Mouse (Mus musculus) MN1 (cell line): Measurements from ENCODE around the gene Mettl23.
"Not testable (repeated sequence)": the region's sequence is repeated elsewhere in the genome, so short reads cannot be mapped to it uniquely, and the experiment has no call there.

Experiments used
- DNase-seq: peaks from one replicate; pipeline ENCODE4 v3.0.0-alpha.2; 2016; ENCODE audit warnings: low spot score

Mettl23 gene

DNA sequence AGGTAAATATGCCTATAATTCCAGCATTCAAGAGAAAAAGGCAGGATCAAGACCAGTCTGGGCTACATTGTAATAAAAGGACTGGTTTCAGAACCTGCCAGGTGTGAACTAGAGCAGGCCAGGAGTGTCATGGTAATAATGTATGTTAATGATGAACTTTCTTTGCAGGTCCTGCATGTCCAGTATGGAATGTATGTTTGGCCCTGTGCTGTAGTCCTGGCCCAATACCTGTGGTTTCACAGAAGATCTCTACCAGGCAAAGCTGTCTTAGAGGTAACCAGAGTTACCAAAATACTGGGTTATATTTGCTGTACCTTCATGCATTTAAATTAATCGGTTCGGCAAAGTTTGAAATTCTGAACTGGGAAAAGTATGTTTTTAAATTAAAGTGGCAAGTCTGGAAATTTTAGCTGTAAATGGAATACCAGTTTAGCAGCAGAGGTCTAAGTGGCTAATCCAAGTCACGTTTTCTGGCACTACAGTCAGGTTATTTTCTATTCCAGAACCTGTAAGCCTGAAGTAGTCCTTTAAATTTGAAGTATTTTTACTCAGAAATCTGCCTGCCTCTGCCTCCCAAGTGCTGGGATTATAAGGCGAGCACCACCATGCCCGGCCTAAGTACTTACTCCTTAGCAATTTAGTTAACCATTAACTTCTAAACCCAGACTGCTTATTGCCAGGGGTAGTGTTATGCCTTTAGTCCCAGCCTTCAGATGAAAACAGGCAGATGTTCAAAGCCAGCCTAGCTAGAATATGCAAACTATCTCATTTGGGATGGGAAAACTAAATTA lies 5.2 kb downstream of the Mettl23 start:
- DNase-seq = no peak

DNA sequence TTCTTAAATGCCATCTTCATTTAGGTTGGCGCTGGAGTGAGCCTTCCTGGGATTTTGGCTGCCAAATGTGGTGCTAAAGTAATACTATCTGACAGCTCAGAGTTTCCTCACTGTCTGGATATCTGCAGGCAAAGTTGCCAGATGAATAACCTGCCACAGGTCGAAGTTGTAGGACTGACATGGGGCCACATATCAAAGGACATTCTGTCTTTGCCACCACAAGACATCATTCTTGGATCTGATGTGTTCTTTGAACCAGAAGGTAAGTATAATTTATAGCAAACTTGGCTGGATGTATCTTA lies 5.8 kb downstream of the Mettl23 start:
- DNase-seq = not testable (repeated sequence)

DNA sequence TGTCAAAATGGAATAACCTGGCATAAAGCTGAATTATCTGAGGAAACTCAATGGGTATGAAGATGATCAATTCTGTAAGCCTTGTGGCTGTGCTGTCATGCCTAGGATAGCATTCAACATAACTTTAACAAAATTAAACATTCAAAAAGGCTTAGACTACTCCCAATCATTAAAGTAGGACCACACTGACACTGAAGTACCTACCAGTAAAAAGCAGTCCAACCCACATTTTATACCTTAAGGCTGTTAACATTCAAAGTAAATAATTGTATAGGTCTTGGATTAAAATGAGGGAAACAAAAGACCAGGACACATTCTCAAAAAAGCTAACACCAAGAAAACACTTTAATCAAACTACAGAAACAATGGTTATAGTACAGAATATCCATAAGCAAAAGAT lies 6.5 kb downstream of the Mettl23 start:
- DNase-seq = no peak

DNA sequence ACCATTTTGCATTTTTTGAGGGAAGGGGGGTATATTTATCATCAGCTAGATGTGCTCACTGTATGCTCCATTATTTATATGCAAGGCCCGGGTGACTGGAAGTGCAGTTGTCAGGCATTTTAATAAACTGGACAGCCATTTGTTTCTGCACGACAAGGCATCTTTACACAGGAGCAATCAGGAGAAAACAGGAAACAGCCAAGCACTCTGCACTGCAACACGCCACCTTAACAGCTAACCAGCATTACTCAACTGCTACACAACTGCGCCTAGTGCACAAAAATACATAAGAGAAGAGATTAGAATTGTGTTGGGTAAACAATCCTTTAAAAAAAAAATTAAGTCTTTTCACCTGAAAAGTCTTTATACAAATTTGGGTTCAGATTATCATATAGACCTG lies 7.0 kb downstream of the Mettl23 start:
- DNase-seq = no peak

DNA sequence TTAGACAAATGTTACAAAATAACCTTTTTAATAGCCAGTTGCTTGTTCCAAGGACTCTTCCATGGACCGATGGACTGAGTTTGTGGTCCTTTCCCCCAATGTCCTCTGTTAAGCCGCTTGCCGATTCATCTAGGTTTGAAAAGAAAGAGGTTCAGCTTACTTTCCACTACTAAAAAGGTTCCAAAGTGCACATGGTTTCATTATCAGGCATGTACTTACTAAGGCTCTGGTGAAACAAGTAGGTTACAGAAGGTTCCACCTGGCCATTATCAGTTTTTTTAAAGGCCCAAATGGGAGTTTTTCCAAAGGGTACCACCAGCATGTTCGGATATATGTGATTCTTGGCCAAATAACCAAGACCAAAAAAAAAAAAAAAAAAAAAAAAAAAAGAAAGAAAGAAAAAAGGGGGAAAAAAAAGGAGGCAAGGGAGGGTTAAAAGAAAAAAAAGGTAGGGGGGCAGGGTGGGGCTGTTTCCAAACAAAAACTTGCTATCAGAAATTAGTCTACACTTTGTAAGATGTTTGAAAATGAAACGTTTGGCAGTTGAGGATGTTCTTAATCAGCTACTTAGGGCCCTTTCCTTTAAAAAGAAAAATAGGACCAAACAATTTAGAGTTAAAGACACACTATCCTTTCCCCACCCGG lies 7.9 kb downstream of the Mettl23 start:
- no peak for DNase-seq

DNA sequence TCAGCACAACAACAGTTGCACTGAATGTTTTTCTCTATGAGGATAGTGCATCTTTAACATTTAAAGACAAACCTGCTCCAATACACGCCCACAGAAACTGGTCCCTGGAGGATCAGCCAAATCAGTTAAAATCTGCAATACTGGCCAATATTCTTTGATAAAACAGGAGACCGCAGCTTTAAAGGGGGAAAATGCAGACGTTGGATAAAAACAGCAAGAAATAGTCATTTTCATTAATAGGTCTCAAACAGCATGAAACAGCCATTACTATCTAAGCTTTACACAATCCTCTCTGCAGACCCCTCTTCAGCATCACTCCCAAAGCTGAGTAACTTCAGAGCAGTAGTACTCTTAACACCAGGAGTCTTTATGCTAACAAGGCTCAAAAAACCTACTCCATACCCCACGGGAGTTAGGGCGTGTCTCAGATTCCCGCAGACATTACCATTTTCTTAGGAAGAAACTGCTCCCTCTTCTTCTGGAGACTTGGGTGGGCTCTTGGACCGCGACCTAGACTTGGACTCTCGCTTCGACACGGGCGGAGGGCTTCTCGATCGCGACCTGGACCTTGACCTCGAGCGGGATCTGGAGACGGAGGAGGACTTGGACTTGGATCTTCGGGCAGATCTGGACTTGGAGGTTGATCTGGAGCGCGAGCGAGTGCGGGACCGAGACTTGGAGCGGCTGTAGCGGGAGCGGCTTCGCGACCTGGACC lies 8.7 kb downstream of the Mettl23 start:
- peak; percentile 53 for DNase-seq

DNA sequence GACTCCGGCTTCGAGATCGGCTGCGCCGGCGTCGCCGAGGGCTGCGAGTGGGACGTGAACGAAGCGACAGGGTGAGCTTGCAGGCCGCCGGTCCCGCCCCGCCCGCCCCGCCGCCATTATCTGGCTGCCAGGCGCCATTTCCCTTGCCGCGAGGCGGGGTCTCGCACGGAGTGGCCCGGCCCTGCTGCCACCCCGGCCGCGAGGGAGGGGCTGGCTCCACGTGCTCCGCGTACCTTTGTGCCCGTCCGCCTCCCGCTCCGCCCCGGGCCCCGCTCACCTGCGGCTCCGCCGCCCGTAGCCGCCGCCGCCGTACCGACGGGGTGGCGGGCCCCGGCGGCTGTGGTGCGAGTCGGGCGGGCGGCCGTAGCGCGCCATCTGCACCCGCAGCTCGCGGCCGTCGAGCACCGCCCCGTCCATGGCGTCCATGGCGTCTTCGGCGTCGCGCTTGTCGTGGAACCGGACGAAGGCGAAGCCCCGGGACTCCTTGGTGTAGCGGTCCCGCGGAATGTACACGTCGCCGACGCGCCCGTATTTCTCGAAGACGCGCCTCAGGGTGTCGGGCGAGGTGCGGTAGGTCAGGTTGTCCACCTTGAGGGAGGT lies 9.3 kb downstream of the Mettl23 start, which contains the start of gene Mfsd11:
Gene Mfsd11 (plus strand): TSS at position 150 of the 600 bp plus-strand sequence.
- peak; percentile 76 for DNase-seq

DNA sequence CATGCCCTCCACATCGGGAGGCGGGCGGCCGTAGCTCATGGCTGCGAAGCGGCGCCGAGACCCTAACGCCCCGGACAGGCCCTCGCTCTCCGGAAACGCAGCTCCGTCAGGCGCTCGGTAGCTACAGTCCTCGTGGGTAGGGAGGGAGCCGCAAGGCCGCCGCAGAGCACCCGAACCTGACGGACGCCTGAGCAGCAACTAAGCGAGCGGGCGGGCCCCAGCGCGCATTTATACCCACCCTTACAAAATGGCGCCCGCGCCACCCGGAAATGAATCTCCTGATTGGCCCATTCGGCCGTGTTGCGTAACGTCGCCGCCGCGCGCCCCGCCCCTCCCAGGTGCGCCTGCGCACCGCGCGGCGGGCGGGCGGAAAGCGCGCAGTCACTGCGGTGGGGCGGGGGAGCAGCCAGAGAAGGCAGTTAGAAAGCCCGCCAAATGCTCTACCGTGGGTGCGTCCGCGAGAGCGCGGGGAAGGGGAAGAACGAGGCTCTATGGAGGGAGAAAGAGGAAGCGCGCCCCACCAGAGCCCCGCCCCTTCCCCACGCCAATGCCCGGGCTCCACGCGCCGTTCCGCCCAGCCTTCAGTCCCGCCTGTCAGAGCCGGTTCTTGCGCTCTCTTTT lies 9.9 kb downstream of the Mettl23 start, which contains the start of gene Srsf2:
Gene Srsf2 (minus strand): TSS at position 204 of the 621 bp plus-strand sequence.
- peak; percentile 94 for DNase-seq

DNA sequence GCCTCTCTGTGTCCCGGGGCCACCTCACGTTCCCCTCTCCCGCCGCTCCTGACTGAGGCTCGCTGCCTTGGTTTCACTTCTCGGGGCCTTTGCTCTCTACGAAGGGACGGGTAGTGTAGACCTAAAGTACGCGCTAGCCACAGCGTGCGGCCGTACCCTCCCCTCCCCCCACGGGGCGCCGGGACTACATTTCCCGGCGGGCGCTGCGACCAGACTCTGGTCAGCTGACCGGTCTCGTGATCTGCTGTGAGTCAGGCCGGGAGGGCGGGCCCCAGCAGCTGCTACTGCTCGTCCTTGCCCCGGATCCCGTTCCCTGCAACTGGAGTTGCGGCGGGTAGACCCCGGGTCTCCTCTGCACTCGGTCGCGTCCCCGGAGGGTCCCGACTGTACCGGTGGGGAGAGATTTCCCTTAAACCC lies 10.4 kb downstream of the Mettl23 start:
- DNase-seq = peak; percentile 94

DNA sequence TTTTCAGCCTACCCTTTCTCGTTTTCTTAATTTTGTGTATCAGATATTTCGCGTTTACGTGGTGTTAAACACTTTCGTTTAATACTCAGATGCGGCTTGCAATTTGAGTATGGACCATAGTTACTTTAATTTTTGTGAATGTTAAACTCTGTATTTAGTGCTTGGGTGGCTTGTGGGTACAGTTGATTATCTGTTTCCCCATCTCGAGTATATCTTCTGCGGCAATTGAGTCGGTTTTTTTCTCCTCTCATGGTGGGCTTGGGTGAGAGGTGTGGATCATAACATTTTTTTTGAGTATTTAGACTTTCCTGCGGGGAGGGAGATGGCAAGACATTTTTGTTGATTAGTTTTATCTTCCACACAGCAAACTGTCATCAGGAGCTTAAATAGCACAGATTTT lies 11.2 kb downstream of the Mettl23 start:
- DNase-seq = no peak

DNA sequence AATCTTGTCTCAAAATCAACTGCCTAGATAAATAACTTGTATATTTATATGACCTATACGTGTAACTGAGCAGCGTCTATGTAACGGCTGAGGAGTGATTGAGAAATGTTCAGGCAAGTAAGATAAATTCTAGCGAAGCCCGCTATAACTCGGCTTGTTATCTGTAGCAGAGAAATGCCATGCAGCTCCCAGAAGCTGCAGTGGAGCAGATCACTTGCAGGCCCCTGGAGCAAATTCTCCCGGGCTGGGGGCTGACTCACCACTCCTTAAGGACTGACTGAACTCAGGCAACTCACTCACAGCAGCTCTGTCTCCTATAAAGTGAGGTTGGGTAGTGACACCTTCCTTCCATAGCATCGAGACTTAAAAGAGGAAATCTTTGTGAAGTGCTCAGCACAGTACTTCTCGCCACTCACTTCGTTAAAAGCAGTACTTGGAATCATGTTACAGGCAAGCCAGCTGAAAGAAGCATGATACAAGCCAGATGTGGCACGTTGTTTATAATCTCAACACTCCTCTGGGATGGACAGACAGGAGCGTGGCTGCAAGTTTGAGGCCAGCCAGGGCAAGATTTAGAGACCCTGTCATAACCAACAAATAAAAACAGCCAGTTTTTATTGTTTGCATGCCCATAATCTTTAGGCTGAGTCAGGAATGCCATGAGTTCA lies 14.2 kb downstream of the Mettl23 start:
- DNase-seq = peak; percentile 60

DNA sequence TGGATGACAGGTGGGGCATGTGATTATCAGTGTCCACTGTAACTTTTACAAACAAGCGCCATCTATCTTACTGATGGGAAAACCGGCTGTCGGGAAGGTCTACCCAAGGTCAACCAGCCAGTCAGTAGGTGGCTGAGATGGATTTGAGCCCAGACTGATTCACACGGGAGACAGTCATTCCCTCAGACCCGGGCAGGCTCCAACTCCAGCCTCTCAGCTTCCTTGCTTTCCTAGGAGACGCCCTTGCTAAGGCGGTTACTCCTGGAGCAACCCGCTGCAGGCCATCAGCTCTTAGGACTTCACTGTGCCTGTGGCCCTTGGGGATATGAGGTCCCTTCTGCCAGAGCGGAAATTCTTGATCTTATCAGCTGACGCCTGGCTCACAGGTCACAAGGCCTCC lies 21.4 kb downstream of the Mettl23 start:
- peak; percentile 64 for DNase-seq

DNA sequence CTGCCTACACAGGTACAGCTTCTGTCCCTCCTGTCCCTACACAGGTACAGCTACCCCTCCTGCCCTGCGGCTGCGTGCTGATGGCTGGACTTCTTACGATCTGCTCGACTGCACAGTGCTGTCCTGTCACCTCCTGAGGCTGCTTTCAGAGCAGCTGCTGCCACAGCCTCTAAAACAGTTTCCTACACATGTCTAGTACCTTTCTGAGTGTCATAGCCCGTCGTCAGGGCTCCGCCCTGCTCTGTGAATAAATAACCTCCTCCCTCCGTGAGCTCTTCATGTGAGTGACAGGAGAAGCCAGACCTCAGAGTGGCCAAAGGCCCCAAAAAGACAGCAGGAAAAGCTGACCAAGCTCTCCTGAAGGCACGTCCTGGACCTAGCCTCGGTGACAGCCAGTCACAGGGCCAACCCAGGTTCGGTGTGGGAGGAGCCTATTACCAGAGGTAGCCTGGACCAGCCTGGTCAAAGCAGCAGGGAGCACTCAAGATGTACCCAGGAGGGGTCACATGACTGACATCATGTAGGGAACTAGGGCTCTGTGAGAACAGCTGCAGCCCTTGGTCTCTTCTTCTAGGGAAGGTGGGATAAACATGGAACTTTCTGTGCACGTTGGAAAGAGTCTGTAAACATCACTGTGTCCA lies 23.0 kb downstream of the Mettl23 start:
- no peak for DNase-seq

DNA sequence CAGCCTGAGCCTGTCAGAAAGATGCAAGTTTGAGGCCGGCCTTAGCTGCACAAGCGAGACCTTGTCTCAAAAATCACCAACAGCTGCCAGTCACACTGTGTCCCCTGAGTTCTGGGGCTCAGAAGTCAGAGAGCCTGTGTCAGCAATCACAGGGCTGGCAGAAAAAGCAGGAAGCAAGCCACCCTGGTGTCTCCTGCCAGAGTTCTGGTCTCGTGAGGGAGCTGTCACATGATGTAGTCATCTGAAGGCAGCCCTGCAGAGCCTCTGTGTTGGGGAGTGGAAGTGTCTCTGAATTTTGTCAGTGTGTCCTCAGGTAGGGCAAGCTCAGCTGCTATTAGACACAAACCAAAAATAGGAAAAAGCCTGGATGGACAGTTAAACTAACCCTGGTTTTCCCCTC lies 25.1 kb downstream of the Mettl23 start:
- DNase-seq = no peak

DNA sequence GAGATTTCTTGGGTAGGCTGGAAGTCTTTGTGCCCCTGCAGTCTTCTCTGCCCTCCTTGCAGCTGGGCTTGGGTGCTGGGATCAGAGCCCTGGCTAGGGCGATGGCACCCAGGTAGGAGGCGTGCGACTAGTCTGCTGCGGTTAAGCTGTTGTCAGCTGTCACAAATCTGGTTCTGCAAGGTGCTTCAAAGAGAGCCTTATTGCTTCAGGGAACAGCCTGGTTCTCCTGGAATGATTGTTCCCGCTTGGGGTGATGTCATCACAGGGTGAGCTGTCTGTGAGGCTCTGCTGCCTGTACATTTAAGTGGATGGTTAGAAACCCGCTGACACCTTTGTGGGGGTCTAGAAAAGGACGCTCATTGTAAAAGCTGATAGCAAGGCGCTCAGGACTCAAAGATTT lies 26.1 kb downstream of the Mettl23 start:
- no peak for DNase-seq

DNA sequence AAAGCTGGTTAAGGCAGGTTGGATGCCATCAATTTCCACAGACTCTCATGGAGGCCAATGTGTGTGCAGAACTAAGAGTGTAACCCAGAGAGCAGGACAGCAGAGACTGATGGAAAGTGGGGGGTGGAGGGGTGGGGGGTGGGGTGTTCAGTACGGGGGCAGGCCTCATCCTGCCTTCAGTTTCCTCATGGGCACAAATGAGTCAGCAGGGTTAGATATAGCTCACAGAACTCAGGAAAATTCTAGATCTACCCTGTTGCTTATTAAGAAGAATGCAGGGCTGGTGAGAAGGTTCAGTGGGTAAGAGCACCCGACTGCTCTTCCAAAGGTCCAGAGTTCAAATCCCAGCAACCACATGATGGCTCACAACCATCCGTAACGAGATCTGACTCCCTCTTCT lies 26.6 kb downstream of the Mettl23 start:
- DNase-seq = no peak

DNA sequence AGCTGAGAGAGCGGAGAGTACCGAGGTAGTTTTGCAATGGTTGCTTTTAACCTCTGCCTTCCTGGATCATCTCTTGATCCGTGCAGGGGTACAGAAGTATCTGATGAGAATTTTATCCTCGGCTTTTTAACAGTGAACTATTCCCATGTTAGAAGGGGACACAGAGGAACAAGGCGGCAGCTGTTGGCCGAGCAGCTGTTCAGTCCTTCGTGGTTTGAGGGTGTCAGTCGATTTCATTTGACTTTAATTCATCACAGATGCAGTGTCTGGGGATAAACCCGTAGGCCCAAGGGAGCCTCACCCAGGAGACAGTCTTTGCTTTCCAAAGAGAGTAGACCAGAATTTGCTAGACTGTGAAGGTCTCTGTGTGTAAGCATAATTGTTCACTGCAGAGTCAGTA lies 28.5 kb downstream of the Mettl23 start:
- no peak for DNase-seq

DNA sequence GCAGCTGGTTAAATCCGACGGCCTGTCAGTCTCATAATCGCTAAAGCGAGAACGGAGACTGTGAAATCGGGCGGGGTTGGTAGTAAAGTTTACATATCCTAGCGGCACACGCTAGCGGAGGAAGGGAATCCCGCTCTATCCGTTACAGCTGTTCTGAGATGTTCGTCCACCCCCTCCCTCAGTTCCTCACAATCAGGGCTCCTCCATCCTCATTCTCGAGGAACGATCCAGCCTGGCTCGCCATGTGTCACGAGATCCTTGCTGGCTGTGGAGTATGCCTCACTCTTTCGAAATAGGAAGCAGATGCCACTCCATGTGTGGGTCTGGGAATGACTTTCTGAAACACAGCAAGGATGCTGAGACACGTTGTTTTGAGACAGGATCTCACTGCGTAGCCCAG lies 30.9 kb downstream of the Mettl23 start:
- DNase-seq = no peak

DNA sequence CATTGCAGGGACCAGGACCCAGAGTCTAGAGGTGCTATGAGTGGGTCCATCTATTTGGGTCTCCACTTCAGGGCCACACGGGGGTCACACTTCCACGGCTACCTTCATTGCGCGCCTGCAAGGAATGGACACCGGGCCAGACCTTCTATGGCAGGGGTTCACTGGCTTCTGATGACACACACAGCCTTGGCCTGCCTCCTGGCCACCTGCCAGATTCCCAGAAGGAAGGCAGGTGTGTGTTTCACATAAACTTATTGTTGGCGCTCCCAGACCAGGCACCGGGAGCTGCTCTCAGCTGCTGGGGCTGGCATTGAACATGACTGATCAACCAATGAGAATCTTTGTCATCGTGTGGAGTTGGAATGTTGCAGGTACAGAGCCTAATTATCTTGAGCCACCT lies 35.4 kb downstream of the Mettl23 start:
- no peak for DNase-seq

DNA sequence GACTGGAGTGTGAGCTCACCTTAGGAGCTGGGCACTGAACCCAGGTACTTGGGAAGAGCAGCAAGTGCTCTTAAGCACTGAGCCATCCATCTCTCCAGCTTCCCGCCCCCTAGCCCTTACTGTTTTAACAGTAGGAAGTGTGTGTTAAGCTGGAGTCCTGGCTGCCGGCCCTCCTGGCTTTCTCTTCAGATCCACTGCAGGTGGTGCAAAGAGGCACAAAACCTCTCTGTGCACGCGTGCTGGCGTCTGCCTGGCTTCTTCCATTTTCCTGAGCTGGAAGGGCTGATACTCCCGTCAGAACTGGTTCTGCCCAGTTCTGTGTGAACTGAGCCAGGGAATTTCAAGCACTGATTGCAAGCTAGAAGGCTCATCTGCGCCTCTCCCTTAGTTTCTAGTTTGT lies 37.8 kb downstream of the Mettl23 start:
- DNase-seq = no peak

DNA sequence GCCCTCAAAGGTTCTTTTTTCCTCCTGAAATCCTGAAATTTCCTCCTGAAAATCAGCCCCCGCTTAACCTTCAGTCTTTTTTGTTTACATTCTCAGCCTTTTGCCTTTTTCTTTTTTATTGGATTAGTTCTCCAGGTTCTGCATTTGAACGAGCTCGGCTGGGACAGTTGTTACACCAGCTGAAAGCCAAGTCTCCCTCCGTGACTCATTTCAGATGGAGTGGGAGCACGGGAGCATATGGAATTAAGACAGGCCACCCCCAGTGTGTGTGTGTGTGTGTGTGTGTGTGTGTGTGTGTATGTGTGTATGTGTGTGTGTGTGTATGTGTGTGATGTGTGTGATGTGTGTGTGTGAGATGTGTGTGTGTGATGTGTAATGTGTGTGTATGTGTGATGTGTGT lies 38.4 kb downstream of the Mettl23 start:
- DNase-seq = no peak
